In the genomic region with DNA sequence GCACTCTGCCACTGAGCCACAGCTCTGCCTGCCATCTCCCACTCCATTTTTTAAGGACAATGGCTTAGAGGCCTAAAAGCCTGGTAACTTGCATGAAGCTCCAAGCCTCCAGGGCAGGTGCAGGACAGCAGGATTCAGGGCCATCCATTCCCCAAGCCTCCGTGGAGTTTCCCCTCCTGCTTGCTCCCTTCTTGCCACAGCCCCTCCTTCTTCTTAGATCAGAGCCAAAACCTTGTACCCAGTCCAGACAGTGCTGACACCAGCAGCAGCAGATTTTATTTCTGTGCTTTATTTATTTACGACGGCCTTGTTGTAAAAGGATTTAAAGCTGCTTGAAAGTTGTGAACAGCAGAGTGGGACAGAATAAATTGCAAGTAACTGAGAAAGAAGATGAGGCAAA, we compare ENCODE assay signal across 24 mouse cellular contexts.
DNase-seq lines count a peak whose midpoint lies in the region; ATAC-seq lines count a peak whose summit lies in the region.
"Had no signal": no experiment of that assay in that cellular context is flagged by ENCODE, and none has a peak within 500 bp of the region (broad histone marks: within the 10 kb centered on the region; RNA-seq: fewer than 3 reads in every experiment).

No protein-coding gene starts in this region.

- peaks cover 31% of the 10 kb centered on the region for H3K4me1 ChIP-seq in kidney, embryonic 16.5 days (ENCODE audit: insufficient read depth, low read length)
- peaks cover 40% of the 10 kb centered on the region for H3K4me1 ChIP-seq in midbrain, embryonic 10.5 days
- H3K4me1 ChIP-seq in midbrain, embryonic 13.5 days (replicated peaks) = peaks cover 40% of the 10 kb centered on the region
- H3K4me1 ChIP-seq in neural tube, embryonic 14.5 days (ENCODE audit: control insufficient read depth, insufficient read depth, low read length) = peaks cover 18% of the 10 kb centered on the region; the same call in 1 of the 2 replicates

- no peak overlapping the region for H3K4me2 ChIP-seq in kidney, embryonic 16.5 days (replicated peaks; ENCODE audit: low read depth, low read length)
- H3K4me2 ChIP-seq in midbrain, embryonic 13.5 days (replicated peaks) = no peak overlapping the region
- H3K4me2 ChIP-seq in neural tube, embryonic 14.5 days (ENCODE audit: low read depth, low read length) = no peak overlapping the region
- H3K4me2 ChIP-seq: hindbrain, embryonic 14.5 days; limb, embryonic 12.5 days; liver, embryonic 11.5 days had no signal

- no peaks in the 10 kb centered on the region for H3K9me3 ChIP-seq in kidney, embryonic 16.5 days (ENCODE audit: low read length)
- no peaks in the 10 kb centered on the region for H3K9me3 ChIP-seq in midbrain, embryonic 10.5 days (replicated peaks)
- H3K9me3 ChIP-seq in midbrain, embryonic 13.5 days = no peaks in the 10 kb centered on the region
- no peaks in the 10 kb centered on the region for H3K9me3 ChIP-seq in neural tube, embryonic 14.5 days (ENCODE audit: control insufficient read depth, low read length)
- H3K9me3 ChIP-seq: G1E; limb, embryonic 12.5 days had no signal

- H3K9ac ChIP-seq in kidney, embryonic 16.5 days (replicated peaks; ENCODE audit: low read length) = no peak overlapping the region
- no peak overlapping the region for H3K9ac ChIP-seq in midbrain, embryonic 13.5 days (replicated peaks)
- no peak overlapping the region for H3K9ac ChIP-seq in neural tube, embryonic 14.5 days (replicated peaks; ENCODE audit: low read depth, low read length)
- H3K9ac ChIP-seq: hindbrain, embryonic 14.5 days; limb, embryonic 12.5 days; liver, postnatal 0 days had no signal

- no peak overlapping the region for H3K27ac ChIP-seq in kidney, embryonic 16.5 days (ENCODE audit: low read length)
- H3K27ac ChIP-seq in midbrain, embryonic 10.5 days (replicated peaks) = peak overlapping the region; percentile 23; the same call in 1 of the 2 replicates
- no peak overlapping the region for H3K27ac ChIP-seq in midbrain, embryonic 13.5 days
- H3K27ac ChIP-seq in neural tube, embryonic 14.5 days (ENCODE audit: low read depth, low read length) = no peak overlapping the region
- H3K27ac ChIP-seq: limb, embryonic 12.5 days; macrophage; stomach, postnatal 0 days had no signal

- peak; percentile 42 for DNase-seq in gastrocnemius, adult 18-20 months (ENCODE audit: low spot score)
- no peak for DNase-seq in gastrocnemius, postnatal 25 days
- peak; percentile 44 for DNase-seq in kidney, postnatal 14 days
- no peak for DNase-seq in midbrain, embryonic 10.5 days (ENCODE audit: low spot score)
- DNase-seq in right cerebral cortex, postnatal 25 days = no peak
- DNase-seq: adrenal gland, adult 2 months; B cell, adult 2 months; cerebellum, adult 8-10 months; liver, postnatal 0 days; thymus, adult 2 months; thymus, postnatal 4 days had no signal

- ATAC-seq in kidney, embryonic 16.5 days (ENCODE audit: low FRiP score, low TSS enrichment) = no peak
- no peak for ATAC-seq in midbrain, embryonic 13.5 days
- peak; percentile 12; the same call in 1 of the 2 replicates for ATAC-seq in neural tube, embryonic 14.5 days (ENCODE audit: low read depth)
- ATAC-seq: forebrain, embryonic 14.5 days; inflammation-experienced regulatory T-cells, adult 6 months; liver, postnatal 0 days; Patski had no signal

- no peak overlapping the region for H3K4me3 ChIP-seq in kidney, embryonic 16.5 days (ENCODE audit: low read length)
- H3K4me3 ChIP-seq in midbrain, embryonic 10.5 days = no peak overlapping the region
- H3K4me3 ChIP-seq in midbrain, embryonic 13.5 days (replicated peaks) = no peak overlapping the region
- no peak overlapping the region for H3K4me3 ChIP-seq in neural tube, embryonic 14.5 days (ENCODE audit: low read depth, low read length)
- H3K4me3 ChIP-seq: limb, embryonic 12.5 days had no signal

- no peaks in the 10 kb centered on the region for H3K36me3 ChIP-seq in kidney, embryonic 16.5 days (ENCODE audit: insufficient read depth, low read length)
- no peaks in the 10 kb centered on the region for H3K36me3 ChIP-seq in midbrain, embryonic 10.5 days
- H3K36me3 ChIP-seq in midbrain, embryonic 13.5 days = no peaks in the 10 kb centered on the region
- no peaks in the 10 kb centered on the region for H3K36me3 ChIP-seq in neural tube, embryonic 14.5 days (ENCODE audit: control insufficient read depth, insufficient read depth, low read length)
- H3K36me3 ChIP-seq: G1E; limb, embryonic 12.5 days had no signal

- no peaks in the 10 kb centered on the region for H3K27me3 ChIP-seq in kidney, embryonic 16.5 days (ENCODE audit: insufficient read depth, low read length)
- no peaks in the 10 kb centered on the region for H3K27me3 ChIP-seq in midbrain, embryonic 10.5 days (ENCODE audit: low read depth, poor library complexity, severe bottlenecking)
- H3K27me3 ChIP-seq in midbrain, embryonic 13.5 days = no peaks in the 10 kb centered on the region
- H3K27me3 ChIP-seq in neural tube, embryonic 14.5 days (ENCODE audit: control insufficient read depth, insufficient read depth, low read length) = no peaks in the 10 kb centered on the region
- H3K27me3 ChIP-seq: CH12.LX, Patski had no signal

- WGBS in kidney, embryonic 16.5 days = 25% methylated on average over 3 of the region's 3 CpGs
- 60% methylated on average over 3 of the region's 3 CpGs for WGBS in midbrain, embryonic 10.5 days
- 68% methylated on average over 3 of the region's 3 CpGs for WGBS in midbrain, embryonic 13.5 days
- WGBS in neural tube, embryonic 14.5 days = 26% methylated on average over 3 of the region's 3 CpGs

Comparison
In these comparisons a context has a peak if more than half of its experiments do, and no peak if none do; other contexts are left out.
1. DNase-seq: peak in gastrocnemius, adult 18-20 months (single experiment) and kidney, postnatal 14 days (single experiment); none in gastrocnemius, postnatal 25 days (single experiment), midbrain, embryonic 10.5 days (single experiment) and right cerebral cortex, postnatal 25 days (single experiment).